Mouse (Mus musculus) neural tube, embryonic 11.5 days (tissue): ENCODE results near the gene Trpv3. TPM values are rescaled to one million over a fixed set of nuclear protein-coding genes. Genes with fewer than 3 reads are reported as not detected.

Experiments
- polyA plus RNA-seq: library from polyadenylated mRNA; unstranded; fragments of >200 nt; fragmentation: Nextera tagmentation; extraction: Ambion mirVana; gene quantifications from 2 replicates; pipeline ENCODE4 v1.2.1, GENCODE M21; 2014

Gene Trpv3
- polyA plus RNA-seq, 1 experiment from 2014 or later = 0.04 TPM

Other genes starting within 250 kb of the Trpv3 start
- 5.7 and 6.5 TPM in 2 replicates for gene Camkk1, start 248.4 kb upstream of the Trpv3 start, polyA plus RNA-seq
- 11.1 and 12.5 TPM in 2 replicates for gene Ncbp3, start 219.6 kb upstream of the Trpv3 start, polyA plus RNA-seq
- gene Itgae, start 176.8 kb upstream of the Trpv3 start, polyA plus RNA-seq = 0.34 and 0.42 TPM in 2 replicates
- gene Haspin, start 129.1 kb upstream of the Trpv3 start, polyA plus RNA-seq = 16.0 and 17.6 TPM in 2 replicates
- 0.31 and 0.51 TPM in 2 replicates for gene P2rx5, start 107.0 kb upstream of the Trpv3 start, polyA plus RNA-seq
- 119 and 131 TPM in 2 replicates for gene Emc6, start 90.4 kb upstream of the Trpv3 start, polyA plus RNA-seq
- 225 and 227 TPM in 2 replicates for gene Tax1bp3, start 90.3 kb upstream of the Trpv3 start, polyA plus RNA-seq
- 21.3 TPM in 2 replicates for gene Ctns, start 68.3 kb upstream of the Trpv3 start, polyA plus RNA-seq
- gene Shpk, start 67.9 kb upstream of the Trpv3 start, polyA plus RNA-seq = 0.73 and 1.6 TPM in 2 replicates
- gene Trpv1, start 33.1 kb upstream of the Trpv3 start, polyA plus RNA-seq = 0.18 TPM in 1 of 2 replicates, not detected in the other
- gene Aspa, start 62.2 kb downstream of the Trpv3 start, polyA plus RNA-seq = 0.15 TPM in 1 of 2 replicates, not detected in the other
- not detected in 2 replicates for gene Gm49340, start 62.4 kb downstream of the Trpv3 start, polyA plus RNA-seq
- not detected in 2 replicates for gene Spata22, start 62.4 kb downstream of the Trpv3 start, polyA plus RNA-seq
- not detected in 2 replicates for gene Olfr20, start 83.4 kb downstream of the Trpv3 start, polyA plus RNA-seq
- not detected in 2 replicates for gene Olfr376, start 103.9 kb downstream of the Trpv3 start, polyA plus RNA-seq
- not detected in 2 replicates for gene Olfr1, start 132.2 kb downstream of the Trpv3 start, polyA plus RNA-seq
- gene Olfr378, start 161.1 kb downstream of the Trpv3 start, polyA plus RNA-seq = not detected in 2 replicates
- not detected in 2 replicates for gene Olfr380, start 190.1 kb downstream of the Trpv3 start, polyA plus RNA-seq
- not detected in 2 replicates for gene Olfr381, start 224.2 kb downstream of the Trpv3 start, polyA plus RNA-seq
- gene Olfr382, start 249.8 kb downstream of the Trpv3 start, polyA plus RNA-seq = not detected in 2 replicates